Mouse (Mus musculus) lung, embryonic 15.5 days (tissue): ENCODE measurements at regions not wholly inside any gene's neighbourhood (a gene's known extent, or its start where the extent isn't known, plus 50 kb on each side); places are given as distances from the start of the nearest gene placed in this dataset.

Experiments
- ATAC-seq: fragments of 200-750 bp; cut with Nextera tagmentation; 2 replicates; pipeline ENCODE4 v1.8.0; 2017; ENCODE audit warnings: moderate number of reproducible peaks, borderline replicate concordance; ENCODE audit not compliant: low FRiP score, low TSS enrichment; ENCODE audit errors: extremely low read depth
- H3K27ac ChIP-seq: fragments of 300-500 bp; sonication (generic); 2 replicates; pipeline ENCODE4 v1.5.1; 2015; ENCODE audit warnings: moderate library complexity, mild to moderate bottlenecking, inconsistent platforms
- H3K27me3 ChIP-seq: fragments of 300-500 bp; sonication (generic); 2 replicates; pipeline ENCODE4 v1.6.1; 2015; ENCODE audit warnings: inconsistent platforms
- H3K36me3 ChIP-seq: fragments of 300-500 bp; sonication (generic); 2 replicates; pipeline ENCODE4 v1.6.1; 2015; ENCODE audit warnings: inconsistent platforms
- H3K4me1 ChIP-seq: fragments of 300-500 bp; sonication (generic); 2 replicates; pipeline ENCODE4 v1.6.1; 2015; ENCODE audit warnings: inconsistent platforms
- H3K4me2 ChIP-seq: fragments of 300-500 bp; sonication (generic); 2 replicates; pipeline ENCODE4 v1.6.1; 2015; ENCODE audit warnings: inconsistent platforms, mild to moderate bottlenecking, moderate library complexity
- H3K4me3 ChIP-seq: fragments of 300-500 bp; sonication (generic); 2 replicates; pipeline ENCODE4 v1.5.1; 2015; ENCODE audit warnings: mild to moderate bottlenecking, inconsistent platforms
- H3K9ac ChIP-seq: fragments of 300-500 bp; sonication (generic); 2 replicates; pipeline ENCODE4 v1.6.1; 2015; ENCODE audit warnings: inconsistent platforms
- H3K9me3 ChIP-seq: fragments of 300-500 bp; sonication (generic); 2 replicates; pipeline ENCODE4 v1.6.1; 2016; ENCODE audit warnings: inconsistent platforms
- WGBS: fragments of 180-500 bp; shearing (Covaris S2); methylation state at CpG from one replicate; pipeline ENCODE4 v1.1.7; 2015; 5-methylcytosine and 5-hydroxymethylcytosine counted together

DNA sequence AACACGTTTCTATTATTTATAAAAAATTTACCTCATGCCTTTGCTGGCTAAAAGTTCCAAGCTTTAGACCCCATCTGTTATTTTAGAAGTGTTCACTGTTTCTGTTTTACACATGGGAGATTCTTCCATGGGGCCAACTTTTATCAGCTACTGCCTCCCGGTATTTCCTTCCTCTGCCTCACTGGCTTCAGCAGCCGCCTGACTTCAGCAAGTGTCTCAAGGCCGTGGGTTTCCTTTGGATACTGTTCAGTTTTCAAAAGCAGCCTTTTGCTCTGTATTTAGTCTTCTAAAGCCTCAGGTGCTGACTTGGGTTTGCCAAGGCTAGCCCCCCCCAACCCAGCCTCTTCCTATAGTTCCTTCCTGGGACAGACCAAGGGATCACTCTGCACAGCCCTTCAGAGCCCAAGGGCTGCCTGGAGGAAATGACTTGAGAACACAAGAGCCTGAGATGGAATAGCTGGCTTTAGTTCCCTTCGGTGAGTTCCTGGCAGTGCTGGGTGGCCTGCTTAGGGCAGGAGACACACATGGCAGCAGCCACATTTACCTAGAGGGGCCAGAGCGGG, 75.1 kb upstream of the Itga6 start:
- Histone ChIP-seq H3K36me3 (no peaks in the 10 kb centered on the region), H3K4me1 (peaks cover 14% of the 10 kb centered on the region), H3K4me2 (no peak overlapping the region), H3K9me3 (no peaks in the 10 kb centered on the region), H3K27ac (peak overlapping the region; percentile 89), H3K27me3 (no peaks in the 10 kb centered on the region), H3K4me3 (no peak overlapping the region), H3K9ac (no peak overlapping the region)
- 75% methylated on average over 6 of the region's 6 CpGs for WGBS
- no peak for ATAC-seq

- peaks cover 14% of the 10 kb centered on the region for H3K4me1 ChIP-seq
- H3K27me3 ChIP-seq, result no peaks in the 10 kb centered on the region
- H3K36me3 ChIP-seq, result no peaks in the 10 kb centered on the region
- H3K9me3 ChIP-seq, result no peaks in the 10 kb centered on the region
- peak overlapping the region; percentile 89 for H3K27ac ChIP-seq
- no peak overlapping the region for H3K4me3 ChIP-seq
- ATAC-seq, result 0 out of 2 replicates have a peak, but pooled peaks have one; percentile 24
- no peak overlapping the region for H3K4me2 ChIP-seq
- WGBS, result 68% methylated on average over 4 of the region's 4 CpGs
- H3K9ac ChIP-seq, result no peak overlapping the region
Observed at GRCm38 (mm10) chr2:71670882-71671281, 74.5 kb upstream of the Itga6 start.

GRCm38 (mm10) chr2:71673087-71673920, 72.1 kb upstream of the Itga6 start:
- ATAC-seq, result peak; percentile 88

DNA sequence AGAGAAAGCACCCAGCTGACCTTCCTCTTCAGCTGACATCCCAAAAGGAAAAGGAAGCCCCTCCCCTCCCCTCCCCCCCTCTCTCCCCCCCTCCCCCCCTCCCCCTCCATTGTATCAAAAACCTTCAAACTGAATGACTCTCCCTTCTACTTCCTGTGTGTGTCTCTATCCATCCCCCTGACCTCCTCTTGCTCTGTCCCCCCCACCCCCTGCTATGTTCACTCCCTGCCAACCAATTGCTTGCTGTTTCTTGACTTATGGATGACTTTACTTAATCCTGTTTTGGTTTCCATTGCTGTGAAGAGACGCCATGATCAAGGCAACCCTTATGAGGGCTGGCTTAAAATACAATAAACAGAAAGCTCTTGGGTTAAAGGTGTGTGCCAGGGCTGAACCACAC, 64.7 kb upstream of the Itga6 start:
- no peak overlapping the region for H3K27ac ChIP-seq
- ATAC-seq, result no peak
- no peak overlapping the region for H3K4me2 ChIP-seq
- no peaks in the 10 kb centered on the region for H3K4me1 ChIP-seq
- no peak overlapping the region for H3K9ac ChIP-seq
- 16% methylated on average over 1 of the region's 1 CpGs for WGBS
- H3K9me3 ChIP-seq, result no peaks in the 10 kb centered on the region
- no peaks in the 10 kb centered on the region for H3K27me3 ChIP-seq
- H3K4me3 ChIP-seq, result no peak overlapping the region
- no peaks in the 10 kb centered on the region for H3K36me3 ChIP-seq

More at GRCm38 (mm10) chr2:71673087-71673920, 72.1 kb upstream of the Itga6 start:
- Histone ChIP-seq H3K4me1 (peaks cover 14% of the 10 kb centered on the region), H3K9me3 (no peaks in the 10 kb centered on the region), H3K9ac (no peak overlapping the region), H3K4me2 (no peak overlapping the region), H3K27me3 (no peaks in the 10 kb centered on the region), H3K27ac (peak overlapping the region; percentile 83), H3K36me3 (no peaks in the 10 kb centered on the region), H3K4me3 (no peak overlapping the region)
- 49% methylated on average over 18 of the region's 18 CpGs for WGBS

- no peak overlapping the region for H3K9ac ChIP-seq
- WGBS, result 60% methylated on average over 4 of the region's 4 CpGs
- no peaks in the 10 kb centered on the region for H3K27me3 ChIP-seq
- H3K27ac ChIP-seq, result no peak overlapping the region
- H3K4me1 ChIP-seq, result no peaks in the 10 kb centered on the region
- H3K4me2 ChIP-seq, result no peak overlapping the region
- H3K36me3 ChIP-seq, result no peaks in the 10 kb centered on the region
- no peaks in the 10 kb centered on the region for H3K9me3 ChIP-seq
- ATAC-seq, result no peak
- H3K4me3 ChIP-seq, result no peak overlapping the region
Observed at GRCm38 (mm10) chr2:71681148-71681547, 64.3 kb upstream of the Itga6 start.

- WGBS, result 72% methylated on average over 4 of the region's 4 CpGs
- Histone ChIP-seq H3K9me3 (no peaks in the 10 kb centered on the region), H3K4me3 (no peak overlapping the region), H3K27me3 (no peaks in the 10 kb centered on the region), H3K27ac (no peak overlapping the region), H3K36me3 (no peaks in the 10 kb centered on the region), H3K4me2 (no peak overlapping the region), H3K9ac (no peak overlapping the region), H3K4me1 (no peaks in the 10 kb centered on the region)
- no peak for ATAC-seq
Observed at GRCm38 (mm10) chr2:71683375-71683774, 62.0 kb upstream of the Itga6 start.

- 73% methylated on average over 7 of the region's 7 CpGs for WGBS
- no peaks in the 10 kb centered on the region; the same call in 1 of the 2 replicates for H3K4me1 ChIP-seq
- no peaks in the 10 kb centered on the region for H3K9me3 ChIP-seq
- no peak for ATAC-seq
- H3K9ac ChIP-seq, result no peak overlapping the region
- H3K4me2 ChIP-seq, result no peak overlapping the region
- no peaks in the 10 kb centered on the region for H3K27me3 ChIP-seq
- H3K36me3 ChIP-seq, result no peaks in the 10 kb centered on the region
- H3K4me3 ChIP-seq, result no peak overlapping the region
- H3K27ac ChIP-seq, result no peak overlapping the region
Observed at GRCm38 (mm10) chr2:71685239-71685638, 60.2 kb upstream of the Itga6 start.

DNA sequence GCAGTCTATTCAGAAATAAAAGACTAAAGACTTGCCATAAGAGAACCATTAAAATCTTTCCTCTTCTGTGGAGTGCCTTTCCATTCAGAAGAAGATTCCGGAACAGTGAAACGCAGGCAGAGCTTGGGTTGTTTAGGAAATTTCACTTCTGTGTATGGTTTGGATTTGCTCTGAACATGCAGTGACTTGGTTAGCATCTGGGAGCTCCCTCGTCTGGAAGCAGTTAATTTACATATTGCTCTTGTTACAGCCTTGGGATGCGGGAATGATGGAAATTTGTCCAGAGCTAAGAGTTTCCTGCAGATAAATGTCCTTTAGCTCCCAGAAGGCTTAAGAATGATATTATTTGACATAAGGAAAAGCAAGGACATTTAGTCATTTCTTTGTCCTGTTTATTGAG, 56.4 kb upstream of the Itga6 start:
- H3K27ac ChIP-seq, result no peak overlapping the region
- H3K9me3 ChIP-seq, result no peaks in the 10 kb centered on the region
- peaks cover 11% of the 10 kb centered on the region for H3K4me1 ChIP-seq
- H3K4me2 ChIP-seq, result no peak overlapping the region
- no peaks in the 10 kb centered on the region for H3K27me3 ChIP-seq
- no peak for ATAC-seq
- H3K9ac ChIP-seq, result no peak overlapping the region
- no peak overlapping the region for H3K4me3 ChIP-seq
- no peaks in the 10 kb centered on the region for H3K36me3 ChIP-seq
- 81% methylated on average over 4 of the region's 4 CpGs for WGBS

DNA sequence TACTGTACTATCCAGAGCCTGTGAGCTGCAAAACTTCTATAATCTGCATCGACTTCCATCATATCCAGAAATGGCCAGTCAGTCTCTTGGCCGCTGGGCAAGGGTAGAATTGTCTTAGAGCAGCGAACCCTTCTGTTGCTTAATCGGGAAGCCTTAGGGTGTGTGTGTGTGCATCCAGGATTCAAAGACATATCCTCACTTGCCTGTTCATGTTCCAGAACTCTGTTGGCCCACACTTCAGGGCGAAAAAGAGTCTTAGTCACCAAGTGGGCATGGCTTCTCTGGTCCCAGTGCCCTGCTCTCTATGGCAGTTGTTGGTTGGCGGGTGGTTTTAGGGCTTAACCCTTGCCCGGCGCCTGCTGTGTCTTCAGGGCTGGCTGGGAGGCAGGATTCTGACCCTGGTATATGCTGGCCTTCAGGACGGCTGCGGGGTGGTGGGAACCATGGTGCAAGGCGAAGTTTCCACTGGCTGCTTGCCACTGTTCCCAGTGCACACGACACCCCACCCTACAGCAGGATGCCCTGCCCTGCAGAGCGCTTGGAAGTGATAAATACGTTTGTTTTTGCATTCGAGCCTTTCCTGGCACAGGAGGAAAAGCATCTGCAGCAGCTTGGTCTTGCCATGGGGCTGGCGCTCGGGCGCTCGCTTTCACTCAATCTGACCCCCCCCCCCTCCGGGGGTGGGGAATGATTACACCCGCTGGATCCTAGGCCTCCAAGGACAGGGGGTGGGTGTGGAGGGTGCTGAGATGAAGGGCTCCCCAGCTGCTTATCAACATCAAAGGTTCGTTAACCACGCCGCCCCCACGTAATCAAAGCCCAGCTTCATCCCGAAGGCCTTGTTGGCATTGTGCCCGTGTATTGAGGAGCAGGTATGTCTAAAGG, 54.9 kb upstream of the Itga6 start:
- 30% methylated on average over 27 of the region's 27 CpGs for WGBS
- ATAC-seq, result peak; percentile 81
- Histone ChIP-seq H3K36me3 (no peaks in the 10 kb centered on the region), H3K4me2 (peak overlapping the region; percentile 39), H3K27me3 (no peaks in the 10 kb centered on the region), H3K9ac (0 out of 2 replicates have a peak overlapping the region, but pooled peaks have one; percentile 4), H3K4me1 (peaks cover 11% of the 10 kb centered on the region), H3K9me3 (no peaks in the 10 kb centered on the region), H3K27ac (peak overlapping the region; percentile 38), H3K4me3 (no peak overlapping the region; the same call in 1 of the 2 replicates)

- Histone ChIP-seq H3K27ac (no peak overlapping the region), H3K4me3 (no peak overlapping the region), H3K4me1 (peaks cover 36% of the 10 kb centered on the region), H3K4me2 (no peak overlapping the region), H3K9me3 (no peaks in the 10 kb centered on the region), H3K9ac (no peak overlapping the region), H3K27me3 (no peaks in the 10 kb centered on the region), H3K36me3 (no peaks in the 10 kb centered on the region)
- no peak for ATAC-seq
- WGBS, result 52% methylated on average over 6 of the region's 6 CpGs
Observed at GRCm38 (mm10) chr2:71694758-71695310, 50.6 kb upstream of the Itga6 start.
